Mouse (Mus musculus) liver, embryonic 14.5 days (tissue): Measurements from ENCODE around the gene Stxbp1.

Source experiments
- CTCF ChIP-seq: IDR thresholded peaks from 2 replicates; pipeline ENCODE4 v1.5.1; 2016; ENCODE audit warnings: antibody characterized with exemption, low read depth, control low read depth
- EP300 ChIP-seq: IDR thresholded peaks from 2 replicates; pipeline ENCODE4 v1.6.1; 2016; ENCODE audit warnings: antibody characterized with exemption, low read depth

DNA sequence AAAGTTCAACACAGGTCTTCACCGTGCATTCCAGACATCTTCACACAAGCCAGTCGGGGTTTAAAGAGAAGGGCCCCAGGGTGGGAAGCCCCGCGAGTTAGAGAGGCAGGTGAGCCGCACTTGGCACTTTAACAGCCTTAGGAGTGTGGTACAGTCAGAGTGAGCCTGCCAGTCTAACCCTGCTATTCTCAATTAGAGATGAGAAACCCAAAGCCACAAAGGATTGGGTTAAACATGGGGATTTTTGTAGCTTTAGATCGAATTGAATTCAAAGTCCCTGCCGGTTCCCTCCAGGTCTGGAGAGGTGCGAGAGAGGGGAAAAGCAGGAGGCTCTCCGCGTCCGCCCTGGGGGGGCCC lies 106.2 kb downstream of the Stxbp1 start, which contains the start of gene 6330409D20Rik:
- TF ChIP-seq CTCF (no peak), EP300 (no peak)
